Mouse (Mus musculus): ENCODE data around the gene Tec.

Gene Tec

DNA sequence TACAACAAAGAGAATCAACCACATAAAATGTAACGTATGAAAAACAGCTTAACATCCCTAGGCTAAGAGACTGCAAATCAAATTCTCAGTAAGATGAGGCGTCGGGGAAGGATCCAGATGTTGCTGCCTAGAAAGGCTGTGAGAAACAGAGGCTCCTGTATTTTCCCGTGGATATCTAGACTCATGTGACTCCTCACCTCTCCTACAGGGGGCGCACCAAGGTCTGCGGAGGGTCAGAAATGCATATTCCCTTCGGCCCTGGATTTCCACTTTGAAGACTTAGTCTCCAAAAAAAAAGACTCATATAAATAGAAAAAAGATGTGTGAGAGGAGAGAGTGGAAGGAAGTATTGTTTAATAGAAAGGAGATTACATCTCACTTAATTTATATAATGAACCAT is 147.7 kb downstream of the Tec start:
- in situ Hi-C loops (cut with MboI; ENCODE audit: low pct_unique_long_range_greater_than_20kb in 1 of 2, low sequenced_read_pairs in 2 of 2, unreplicated experiment in 1 of 2), result loop anchor here in 1 of 2 experiments (25.0 kb wide), 1 partner anchor 358 kb away; no protein-coding TSS in a partner anchor

GRCm38 (mm10) chr5:72710572-72711278 is 157.6 kb downstream of the Tec start:
- in situ Hi-C loops (cut with MboI; ENCODE audit: low pct_unique_long_range_greater_than_20kb in 1 of 2, low sequenced_read_pairs in 2 of 2, unreplicated experiment in 1 of 2), result loop anchor here in 1 of 2 experiments (25.0 kb wide), 1 partner anchor 348 kb away; no protein-coding TSS in a partner anchor

GRCm38 (mm10) chr5:72709976-72710375 is 158.3 kb downstream of the Tec start:
- in situ Hi-C loops (cut with MboI; ENCODE audit: low pct_unique_long_range_greater_than_20kb in 1 of 2, low sequenced_read_pairs in 2 of 2, unreplicated experiment in 1 of 2), result loop anchor here in 1 of 2 experiments (25.0 kb wide), 1 partner anchor 348 kb away; no protein-coding TSS in a partner anchor

DNA sequence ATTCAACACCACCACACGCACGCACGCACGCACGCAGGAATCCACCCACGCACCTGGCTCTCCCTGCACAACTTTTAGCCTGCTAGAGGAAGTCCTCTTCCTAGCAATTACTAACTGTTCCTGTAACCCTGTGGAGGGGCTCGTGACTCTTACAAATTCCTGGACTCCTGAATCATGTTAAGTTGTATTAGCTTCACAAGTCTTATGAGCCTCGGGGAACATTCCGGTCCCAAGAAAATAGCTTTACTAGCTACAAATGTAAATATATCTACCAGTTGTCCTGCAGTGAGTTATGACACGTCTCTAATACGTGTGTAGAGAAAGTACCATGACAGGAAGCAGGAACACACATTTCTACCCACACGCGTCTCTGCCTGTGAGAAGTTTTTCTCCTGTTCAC is 158.8 kb downstream of the Tec start:
- in situ Hi-C loops (cut with MboI; ENCODE audit: low pct_unique_long_range_greater_than_20kb in 1 of 2, low sequenced_read_pairs in 2 of 2, unreplicated experiment in 1 of 2), result loop anchor here in 1 of 2 experiments (25.0 kb wide), 1 partner anchor 347 kb away; no protein-coding TSS in a partner anchor

- in situ Hi-C loops (cut with MboI; ENCODE audit: low pct_unique_long_range_greater_than_20kb in 1 of 2, low sequenced_read_pairs in 2 of 2, unreplicated experiment in 1 of 2), result loop anchor here in 1 of 2 experiments (25.0 kb wide), 1 partner anchor 344 kb away; no protein-coding TSS in a partner anchor
These were observed 161.6 kb downstream of the Tec start for GRCm38 (mm10) chr5:72706722-72707121.

DNA sequence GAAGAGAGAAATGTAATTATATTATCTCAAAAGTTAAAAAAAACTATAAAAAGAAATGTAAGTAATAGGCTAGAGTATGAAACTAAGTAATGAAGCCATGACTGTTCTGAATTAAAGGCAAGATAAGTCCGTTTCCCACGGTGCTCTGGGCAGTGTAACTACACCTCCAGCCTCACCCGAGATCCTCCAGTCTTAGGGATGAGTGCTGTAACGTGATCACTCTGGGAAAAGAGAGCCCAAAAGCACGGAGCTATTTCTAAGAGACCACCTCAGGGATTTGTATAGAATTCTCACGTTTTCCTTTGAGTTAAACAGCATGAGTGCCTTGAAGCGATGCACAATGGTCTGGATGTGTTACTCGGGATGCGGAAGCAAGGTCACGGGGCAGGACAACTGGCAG is 162.2 kb downstream of the Tec start:
- in situ Hi-C loops (cut with MboI; ENCODE audit: low pct_unique_long_range_greater_than_20kb in 1 of 2, low sequenced_read_pairs in 2 of 2, unreplicated experiment in 1 of 2), result loop anchor here in 1 of 2 experiments (25.0 kb wide), 1 partner anchor 344 kb away; no protein-coding TSS in a partner anchor
